Mouse (Mus musculus) C2C12 (cell line): Measurements from ENCODE around the gene Zfp800.

Source experiments
- CEBPB ChIP-seq: IDR thresholded peaks from one replicate; pipeline ENCODE4 v1.6.1; 2011; ENCODE audit warnings: low read depth, mild to moderate bottlenecking, control low read depth, moderate library complexity
- CTCF ChIP-seq: IDR thresholded peaks from one replicate; pipeline ENCODE4 v1.5.1; 2011; ENCODE audit not compliant: control insufficient read depth, insufficient read depth, insufficient read length
- MAX ChIP-seq: IDR thresholded peaks from one replicate; pipeline ENCODE4 v1.6.1; 2011; ENCODE audit warnings: mild to moderate bottlenecking, control low read depth
- MYOD1 ChIP-seq: IDR thresholded peaks from one replicate; pipeline ENCODE4 v1.6.1; 2011; ENCODE audit warnings: low read depth; ENCODE audit not compliant: control insufficient read depth, insufficient read length

- TF ChIP-seq CTCF, result no peak
- no peak for TF ChIP-seq MAX
- TF ChIP-seq MYOD1, result no peak
- TF ChIP-seq CEBPB, result no peak
Measured at GRCm38 (mm10) chr6:28326720-28327119, 71.1 kb downstream of the Zfp800 start.
